Mouse (Mus musculus) splenic B cell, adult 2 months (primary cell): ENCODE results near the gene Cacng8.

Source experiments
- DNase-seq: peaks from one replicate; pipeline ENCODE4 v3.0.0-alpha.2; 2011; ENCODE audit warnings: low read depth, low spot score
- H3K27me3 ChIP-seq: 2 replicates; pipeline ENCODE4 v1.6.1; 2012; ENCODE audit warnings: mild to moderate bottlenecking, low read length, moderate library complexity, mixed read lengths; ENCODE audit not compliant: control insufficient read depth, poor library complexity, insufficient read depth, severe bottlenecking
- H3K36me3 ChIP-seq: 2 replicates; pipeline ENCODE4 v1.6.1; 2012; ENCODE audit warnings: mild to moderate bottlenecking, low read length, moderate library complexity, mixed read lengths; ENCODE audit not compliant: control insufficient read depth, poor library complexity, insufficient read depth, severe bottlenecking

The Cacng8 gene

GRCm38 (mm10) chr7:3437941-3438340, 47.5 kb downstream of the Cacng8 start:
- DNase-seq = no peak

GRCm38 (mm10) chr7:3439984-3440383, 49.5 kb downstream of the Cacng8 start:
- H3K27me3 ChIP-seq = no peaks in the 10 kb centered on the region
- DNase-seq = no peak
- H3K36me3 ChIP-seq = no peaks in the 10 kb centered on the region

More at GRCm38 (mm10) chr7:3437941-3438340, 47.5 kb downstream of the Cacng8 start:
- no peaks in the 10 kb centered on the region for H3K27me3 ChIP-seq
- H3K36me3 ChIP-seq = no peaks in the 10 kb centered on the region

- Histone ChIP-seq H3K36me3 (no peaks in the 10 kb centered on the region), H3K27me3 (no peaks in the 10 kb centered on the region)
- DNase-seq = no peak
These were observed 50.0 kb downstream of the Cacng8 start for GRCm38 (mm10) chr7:3440526-3440925.

GRCm38 (mm10) chr7:3442476-3443062, 52.1 kb downstream of the Cacng8 start:
- no peaks in the 10 kb centered on the region for H3K36me3 ChIP-seq
- DNase-seq = peak; percentile 53
- no peaks in the 10 kb centered on the region for H3K27me3 ChIP-seq

GRCm38 (mm10) chr7:3444678-3445077, 54.2 kb downstream of the Cacng8 start:
- H3K36me3 ChIP-seq = no peaks in the 10 kb centered on the region
- no peak for DNase-seq

GRCm38 (mm10) chr7:3446584-3446983, 56.1 kb downstream of the Cacng8 start:
- Histone ChIP-seq H3K36me3 (no peaks in the 10 kb centered on the region), H3K27me3 (no peaks in the 10 kb centered on the region)
- no peak for DNase-seq

More at GRCm38 (mm10) chr7:3444678-3445077, 54.2 kb downstream of the Cacng8 start:
- no peaks in the 10 kb centered on the region for H3K27me3 ChIP-seq

GRCm38 (mm10) chr7:3447026-3447425, 56.5 kb downstream of the Cacng8 start:
- H3K36me3 ChIP-seq = no peaks in the 10 kb centered on the region
- no peak for DNase-seq
- H3K27me3 ChIP-seq = no peaks in the 10 kb centered on the region

GRCm38 (mm10) chr7:3448737-3449454, 58.4 kb downstream of the Cacng8 start:
- Histone ChIP-seq H3K27me3 (no peaks in the 10 kb centered on the region), H3K36me3 (no peaks in the 10 kb centered on the region)
- DNase-seq = peak; percentile 64

- no peaks in the 10 kb centered on the region for H3K27me3 ChIP-seq
- no peak for DNase-seq
- no peaks in the 10 kb centered on the region; the same call in 1 of the 2 replicates for H3K36me3 ChIP-seq
These were observed 60.2 kb downstream of the Cacng8 start for GRCm38 (mm10) chr7:3450671-3451070.

- no peaks in the 10 kb centered on the region; the same call in 1 of the 2 replicates for H3K36me3 ChIP-seq
- no peak for DNase-seq
These were observed 60.7 kb downstream of the Cacng8 start for GRCm38 (mm10) chr7:3451161-3451560.

GRCm38 (mm10) chr7:3452821-3453485, 62.5 kb downstream of the Cacng8 start:
- no peaks in the 10 kb centered on the region; the same call in 1 of the 2 replicates for H3K36me3 ChIP-seq
- DNase-seq = no peak
- H3K27me3 ChIP-seq = no peaks in the 10 kb centered on the region

More at GRCm38 (mm10) chr7:3451161-3451560, 60.7 kb downstream of the Cacng8 start:
- no peaks in the 10 kb centered on the region for H3K27me3 ChIP-seq

GRCm38 (mm10) chr7:3453486-3454183, 63.2 kb downstream of the Cacng8 start:
- DNase-seq = no peak
- Histone ChIP-seq H3K36me3 (no peaks in the 10 kb centered on the region; the same call in 1 of the 2 replicates), H3K27me3 (no peaks in the 10 kb centered on the region)

GRCm38 (mm10) chr7:3457111-3457840, 66.8 kb downstream of the Cacng8 start:
- no peak for DNase-seq
- no peaks in the 10 kb centered on the region for H3K27me3 ChIP-seq
- no peaks in the 10 kb centered on the region; the same call in 1 of the 2 replicates for H3K36me3 ChIP-seq

GRCm38 (mm10) chr7:3457841-3458217, 67.3 kb downstream of the Cacng8 start:
- Histone ChIP-seq H3K36me3 (no peaks in the 10 kb centered on the region; the same call in 1 of the 2 replicates), H3K27me3 (no peaks in the 10 kb centered on the region)
- no peak for DNase-seq
